Mouse (Mus musculus) kidney, adult 2 months (tissue): ENCODE measurements at regions not wholly inside any gene's neighbourhood (a gene's known extent, or its start where the extent isn't known, plus 50 kb on each side); places are given as distances from the start of the nearest gene placed in this dataset.

Experiments
- CTCF ChIP-seq: fragments of 200-500 bp; conservative IDR thresholded peaks from 2 replicates; pipeline ENCODE4 v1.5.1; 2011; ENCODE audit warnings: low read depth, mild to moderate bottlenecking, control low read depth, low read length, moderate library complexity, mixed read lengths; ENCODE audit not compliant: insufficient read depth, insufficient read length
- POLR2A ChIP-seq: fragments of 200-500 bp; IDR thresholded peaks from one replicate; pipeline ENCODE4 v1.6.1; 2011; ENCODE audit warnings: low read depth, low read length, control low read depth

GRCm38 (mm10) chr8:15327312-15327711 is 281.4 kb upstream of the BB014433 start:
- TF ChIP-seq CTCF (no peak), POLR2A (no peak)
